Mouse (Mus musculus) right cerebral cortex, postnatal 25 days (tissue): ENCODE measurements around the gene Lpcat1.

ENCODE experiments used
- DNase-seq: peaks from one replicate; pipeline ENCODE4 v3.0.0; 2022

Gene Lpcat1

GRCm38 (mm10) chr13:73447478-73447877, 19.5 kb upstream of the Lpcat1 start:
- DNase-seq: no peak

- no peak for DNase-seq
Observed at GRCm38 (mm10) chr13:73448201-73448600, 18.8 kb upstream of the Lpcat1 start.

GRCm38 (mm10) chr13:73448723-73449122, 18.3 kb upstream of the Lpcat1 start:
- DNase-seq: no peak

GRCm38 (mm10) chr13:73453503-73454217, 13.3 kb upstream of the Lpcat1 start:
- no peak for DNase-seq

GRCm38 (mm10) chr13:73455328-73455727, 11.7 kb upstream of the Lpcat1 start:
- no peak for DNase-seq

- no peak for DNase-seq
Observed at GRCm38 (mm10) chr13:73457301-73457700, 9.7 kb upstream of the Lpcat1 start.

- DNase-seq: no peak
Observed at GRCm38 (mm10) chr13:73457741-73458140, 9.3 kb upstream of the Lpcat1 start.

GRCm38 (mm10) chr13:73458719-73459118, 8.3 kb upstream of the Lpcat1 start:
- DNase-seq: no peak

GRCm38 (mm10) chr13:73459189-73459850, 7.7 kb upstream of the Lpcat1 start:
- DNase-seq: no peak

GRCm38 (mm10) chr13:73461551-73461950, 5.4 kb upstream of the Lpcat1 start:
- no peak for DNase-seq

- DNase-seq: no peak
Observed at GRCm38 (mm10) chr13:73465156-73465555, 1.8 kb upstream of the Lpcat1 start.

- no peak for DNase-seq
Observed at GRCm38 (mm10) chr13:73466411-73466810, 586 bp upstream of the Lpcat1 start.

- peak; percentile 63 for DNase-seq
Observed at GRCm38 (mm10) chr13:73467421-73468237, 632 bp downstream of the Lpcat1 start.

- DNase-seq: no peak
Observed at GRCm38 (mm10) chr13:73468834-73469233, 1.8 kb downstream of the Lpcat1 start.

- DNase-seq: no peak
Observed at GRCm38 (mm10) chr13:73469257-73469967, 2.4 kb downstream of the Lpcat1 start.

- DNase-seq: no peak
Observed at GRCm38 (mm10) chr13:73472481-73472880, 5.5 kb downstream of the Lpcat1 start.

GRCm38 (mm10) chr13:73473746-73474145, 6.7 kb downstream of the Lpcat1 start:
- no peak for DNase-seq

- no peak for DNase-seq
Observed at GRCm38 (mm10) chr13:73474163-73474562, 7.2 kb downstream of the Lpcat1 start.

GRCm38 (mm10) chr13:73475058-73475980, 8.3 kb downstream of the Lpcat1 start:
- DNase-seq: no peak

- no peak for DNase-seq
Observed at GRCm38 (mm10) chr13:73476259-73476658, 9.3 kb downstream of the Lpcat1 start.

- no peak for DNase-seq
Observed at GRCm38 (mm10) chr13:73476796-73477195, 9.8 kb downstream of the Lpcat1 start.

- no peak for DNase-seq
Observed at GRCm38 (mm10) chr13:73477841-73478240, 10.8 kb downstream of the Lpcat1 start.
